Mouse (Mus musculus) testis, adult 2 months (tissue): ENCODE measurements around the gene Arhgap18.

Source experiments
- CTCF ChIP-seq: fragments of 200-500 bp; IDR thresholded peaks from 2 replicates; pipeline ENCODE4 v1.5.1; 2012; ENCODE audit warnings: low read depth, mild to moderate bottlenecking, inconsistent platforms, low read length, moderate library complexity; ENCODE audit not compliant: control insufficient read depth, insufficient read depth, insufficient replicate concordance
- POLR2A ChIP-seq: fragments of 200-500 bp; IDR thresholded peaks from 2 replicates; pipeline ENCODE4 v1.6.1; 2012; ENCODE audit warnings: low read depth, mild to moderate bottlenecking, inconsistent platforms, low read length, moderate library complexity; ENCODE audit not compliant: control insufficient read depth

GRCm38 (mm10) chr10:26827315-26827714 lies 74.1 kb downstream of the Arhgap18 start:
- TF ChIP-seq CTCF (no peak), POLR2A (no peak)
